Mouse (Mus musculus) testis, adult 10 weeks (tissue): ENCODE results near the gene Dcaf11. TPM values are rescaled to one million over a fixed set of nuclear protein-coding genes. Genes with fewer than 3 reads are reported as not detected.

Source experiments
- polyA plus RNA-seq: library from polyadenylated mRNA; stranded (reverse); fragments of 350-450 nt; fragmentation: Illumina TruSeq; extraction: RNeasy Lipid Tissue Mini Kit (QIAGEN cat#74804); gene quantifications from one replicate; pipeline ENCODE4 v1.2.3, GENCODE M21; 2014; ENCODE audit warnings: low read depth, low replicate concordance

Dcaf11 gene
- 14.7 TPM for polyA plus RNA-seq

DNA sequence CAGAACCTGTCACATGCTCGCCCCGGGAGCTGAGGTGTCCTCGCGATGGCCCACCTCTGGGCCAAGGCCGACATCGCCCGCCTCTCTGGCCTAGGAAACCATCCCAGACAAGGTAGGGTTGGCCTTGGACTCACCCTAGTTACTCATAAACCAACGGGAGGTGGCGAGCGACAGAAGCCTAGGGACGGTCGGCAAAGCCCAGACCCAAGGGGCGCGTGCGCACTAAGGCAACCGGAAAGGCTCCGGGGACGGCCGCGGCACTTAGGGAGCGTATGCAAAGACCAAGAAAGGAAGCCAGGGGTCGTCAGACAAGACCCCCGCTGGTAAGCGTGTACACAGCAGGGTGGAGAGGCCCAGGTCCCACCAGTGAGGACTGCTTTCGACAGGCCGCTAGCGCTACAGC is at the start of gene Dcaf11:
TSS of gene Dcaf11 (plus strand) at position 208 of the 403 bp plus-strand sequence.

GRCm38 (mm10) chr14:55510125-55510731 is 49.6 kb upstream of the Dcaf11 start, which contains the start of gene Cpne6:
Gene Cpne6 (plus strand): TSS chr14:55510445.

DNA sequence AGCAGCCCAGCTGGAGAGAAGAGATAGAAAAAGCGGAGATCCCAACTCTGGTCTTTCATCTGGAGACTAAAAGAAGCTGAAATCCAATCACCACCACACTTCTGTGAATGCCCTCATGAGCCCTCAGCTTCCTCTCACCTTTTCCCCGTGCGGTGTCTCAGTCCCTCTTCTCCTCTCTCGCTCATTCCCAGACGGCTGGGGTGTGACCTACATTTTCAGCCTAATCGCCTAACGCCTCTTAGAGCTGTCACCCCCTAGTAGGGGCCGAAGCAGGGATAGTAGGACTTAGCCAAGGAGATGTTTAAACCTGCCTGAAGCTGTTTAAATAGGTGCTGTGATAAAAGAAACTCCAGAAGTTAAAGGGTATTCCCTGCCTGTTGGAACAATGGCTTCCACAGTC is 35.0 kb upstream of the Dcaf11 start, which contains the start of gene Nrl:
TSS of gene Nrl (minus strand) at position 197 of the 400 bp plus-strand sequence.

DNA sequence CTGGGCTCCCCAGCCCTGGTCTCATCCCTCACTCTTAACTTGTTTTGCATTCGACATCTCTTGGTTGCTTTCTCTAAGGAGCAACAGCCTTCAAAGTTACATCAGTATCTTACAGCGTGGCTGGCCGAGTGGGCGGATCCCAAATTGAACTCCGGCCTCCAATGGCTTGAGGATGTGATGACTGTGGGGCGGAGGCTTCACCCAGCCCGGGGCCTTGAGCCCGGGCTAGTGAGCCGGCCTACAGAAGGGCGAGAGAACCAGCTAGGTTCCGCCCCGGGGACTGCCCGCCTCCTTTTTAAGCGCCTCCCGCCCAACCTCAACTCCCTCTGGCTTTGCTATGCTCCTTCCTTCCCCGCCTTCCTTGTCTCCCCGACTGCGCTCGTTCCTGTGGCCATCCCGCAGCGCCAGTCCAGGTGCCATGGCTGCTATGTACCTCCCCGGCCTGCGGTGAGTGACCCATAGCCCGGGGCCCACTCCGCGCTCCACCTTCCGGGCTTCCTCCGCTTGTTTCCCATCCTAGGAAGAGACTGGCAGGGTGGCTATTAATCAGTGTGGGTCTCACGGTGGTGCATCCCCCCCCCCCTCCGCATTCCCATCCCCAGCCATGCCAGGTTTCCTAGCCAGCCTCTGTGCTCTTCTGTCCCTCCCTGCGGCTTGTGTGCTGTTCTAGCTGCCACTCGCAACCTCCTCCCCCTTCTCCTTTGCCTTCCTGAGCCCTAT is 19.6 kb upstream of the Dcaf11 start, which contains the start of gene Pck2:
TSS of gene Pck2 (plus strand) at position 200 of the 720 bp plus-strand sequence.

DNA sequence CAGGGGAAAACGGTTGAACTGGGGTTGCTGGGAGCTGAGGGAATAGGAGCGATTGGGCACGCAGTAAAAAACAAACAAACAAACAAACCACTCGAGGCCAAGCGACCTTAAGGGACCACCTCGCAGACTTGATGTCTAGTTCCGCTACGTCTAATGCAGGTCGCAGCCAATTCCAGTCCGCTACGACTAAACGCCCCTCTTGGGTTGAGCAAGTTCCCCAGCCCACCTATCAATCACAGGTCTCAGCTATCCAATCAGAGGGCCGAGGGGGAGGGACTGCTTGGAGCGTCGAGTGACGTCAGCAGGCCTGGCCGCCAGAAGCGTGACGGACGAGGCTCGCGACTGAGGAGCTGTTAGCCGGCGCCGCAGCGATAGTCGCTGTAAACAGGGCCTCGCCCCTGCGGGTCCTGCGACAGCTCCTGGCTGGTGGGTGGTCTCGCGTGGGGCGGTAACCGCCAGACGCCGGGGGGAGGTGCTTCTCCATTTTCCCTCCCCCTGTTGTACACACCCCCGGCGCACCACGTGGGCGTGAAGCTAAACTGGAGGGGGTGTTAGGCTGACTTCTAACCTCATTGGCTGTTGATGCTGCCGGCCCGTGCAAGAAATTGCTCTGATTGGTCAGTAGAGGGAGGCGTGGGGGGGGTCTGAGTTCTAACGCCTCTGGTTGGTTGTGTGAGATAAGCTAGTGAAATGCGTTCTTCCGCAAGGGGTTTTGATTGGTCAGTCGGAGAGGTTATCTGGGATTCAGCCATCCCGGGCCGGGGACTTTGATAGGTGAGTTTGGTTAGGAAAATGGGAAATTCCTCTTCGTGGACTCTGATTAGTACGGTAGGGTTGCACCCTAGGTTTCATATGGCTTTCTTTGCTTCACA is 632 bp downstream of the Dcaf11 start, which contains the start of gene A730061H03Rik:
TSS of gene A730061H03Rik (minus strand) at position 205 of the 872 bp plus-strand sequence.

GRCm38 (mm10) chr14:55575302-55575701 is 15.5 kb downstream of the Dcaf11 start, which contains the start of gene Fitm1:
Gene Fitm1 (plus strand): TSS chr14:55575617.

DNA sequence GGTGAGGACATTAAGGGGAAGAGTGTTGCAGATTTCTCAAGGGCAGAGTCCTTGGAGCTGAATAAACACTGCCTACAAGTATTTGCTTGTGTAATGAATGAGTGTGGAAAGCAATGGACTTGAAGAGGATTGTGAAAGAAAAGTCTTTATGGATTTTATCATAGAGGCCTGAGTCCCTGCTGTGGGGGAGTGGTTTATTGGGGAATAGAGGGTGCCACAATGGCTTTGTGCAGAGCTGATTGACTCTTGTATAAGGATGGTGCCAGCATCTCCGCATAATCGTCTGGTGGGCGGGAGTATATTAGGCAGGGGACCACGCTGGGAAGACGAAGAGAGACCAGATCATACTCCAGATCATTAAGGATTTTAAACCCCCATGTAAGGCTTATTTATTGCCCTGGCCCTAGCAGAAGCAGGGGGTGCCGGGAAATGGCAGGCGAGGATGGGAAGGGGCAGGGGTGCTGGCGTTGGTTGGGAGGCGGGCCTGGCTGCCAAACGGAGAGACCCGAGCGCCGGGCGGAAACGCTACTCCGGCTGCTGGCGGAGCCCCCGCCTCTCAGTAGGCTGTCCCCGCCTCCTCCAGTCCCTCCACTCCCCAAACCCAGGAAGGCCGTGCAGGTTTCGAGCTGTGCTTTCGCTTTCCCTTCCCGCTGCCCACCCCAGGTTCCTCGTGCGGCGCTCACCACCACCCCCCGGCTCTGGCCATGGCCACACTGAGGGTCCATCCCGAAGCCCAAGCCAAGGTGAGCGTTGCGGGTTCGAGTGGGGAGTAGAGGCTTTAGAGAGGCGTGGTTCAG is 18.3 kb downstream of the Dcaf11 start, which contains the start of gene Psme1:
TSS of gene Psme1 (plus strand) at position 253 of the 797 bp plus-strand sequence.

DNA sequence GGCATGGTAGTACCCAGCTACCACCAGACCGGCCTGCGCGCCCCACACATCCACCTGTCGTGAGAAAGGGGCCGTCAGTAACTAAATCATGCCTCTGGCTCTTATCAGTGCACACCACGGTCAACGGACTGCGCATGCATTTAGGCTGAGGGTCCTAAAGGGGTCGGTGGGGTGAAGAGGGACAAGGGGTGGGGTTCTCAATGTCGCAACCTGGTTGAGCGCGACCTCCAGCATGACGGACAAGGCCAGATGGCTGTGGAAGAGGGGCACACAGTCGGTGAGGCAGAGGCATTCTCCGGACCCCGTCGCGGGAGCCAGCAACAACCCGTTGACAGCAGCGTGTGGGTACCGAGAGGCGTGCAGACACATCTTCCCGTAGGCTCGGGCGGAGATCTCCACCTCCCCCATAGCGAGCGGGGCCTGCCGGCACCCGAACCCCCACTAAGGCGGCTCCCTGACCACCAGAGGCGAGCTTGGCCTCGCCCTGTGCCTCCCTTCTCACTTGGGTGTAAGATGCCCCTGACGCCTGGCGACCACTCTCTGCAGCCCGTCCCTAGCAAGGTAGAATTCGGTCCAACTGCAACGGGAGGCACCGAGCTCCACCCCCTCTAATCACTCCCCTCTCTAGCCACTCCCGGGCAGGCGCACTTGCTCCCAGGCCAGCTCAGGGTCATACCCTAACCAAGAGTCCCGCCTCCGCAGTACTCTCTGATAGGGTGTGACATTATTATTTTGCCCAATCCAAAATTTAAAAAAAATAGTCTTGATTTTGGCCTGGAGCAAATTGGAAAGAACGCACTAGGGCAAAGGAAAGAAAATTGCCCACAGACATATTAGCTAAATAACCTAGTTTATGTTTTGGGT is 25.1 kb downstream of the Dcaf11 start, which contains the start of gene Emc9:
TSS of gene Emc9 (minus strand) at position 601 of the 864 bp plus-strand sequence.

DNA sequence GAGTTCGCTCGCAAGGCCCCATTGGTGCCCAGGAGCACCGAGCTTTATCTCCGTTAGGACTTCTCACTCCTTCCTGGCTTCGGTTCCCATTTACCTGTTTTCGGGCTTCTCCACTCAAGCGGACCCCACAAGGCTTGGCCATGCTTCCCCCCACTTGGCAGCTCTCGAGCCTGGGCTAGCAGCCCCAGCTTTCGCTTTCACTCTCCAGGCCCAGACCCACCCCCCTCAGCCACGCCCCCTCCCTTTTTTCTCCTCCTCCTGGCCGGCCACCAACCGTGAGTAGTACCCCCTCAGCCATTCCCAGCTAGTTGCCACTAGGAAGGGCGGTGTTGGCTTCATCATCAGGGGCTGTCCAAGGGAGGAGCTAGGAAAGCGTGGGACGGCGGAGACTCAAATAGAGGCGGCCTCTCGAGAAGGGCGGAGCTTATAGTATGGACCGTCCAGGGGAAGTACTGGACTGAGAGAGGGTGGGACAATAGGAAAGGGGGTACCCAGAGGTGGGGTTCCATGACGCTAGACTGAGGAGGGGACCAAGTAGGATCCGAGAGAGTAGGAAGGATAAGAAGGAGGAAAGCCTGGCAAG is 31.0 kb downstream of the Dcaf11 start, which contains the start of gene Psme2:
TSS of gene Psme2 (minus strand) at position 366 of the 583 bp plus-strand sequence.

GRCm38 (mm10) chr14:55591331-55591891 is 31.6 kb downstream of the Dcaf11 start, which contains the start of gene Rnf31:
Gene Rnf31 (plus strand): TSS chr14:55591708.

DNA sequence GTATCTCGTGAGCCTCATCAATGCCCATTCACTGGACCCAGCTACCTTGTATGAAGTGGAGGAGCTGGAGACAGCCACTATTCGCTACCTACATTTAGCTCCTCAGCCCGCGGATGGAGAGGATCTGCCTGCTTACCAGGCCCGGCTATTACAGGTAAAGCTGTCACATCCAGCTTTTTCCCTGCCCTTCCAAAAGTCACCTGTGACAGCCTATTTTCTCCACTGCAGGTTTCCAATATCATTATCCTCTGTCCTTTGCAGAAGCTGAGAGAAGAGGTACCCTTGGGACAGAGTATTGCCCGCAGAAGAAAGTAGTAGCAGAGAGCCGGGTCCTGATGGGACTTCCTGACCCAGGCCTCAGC is 43.4 kb downstream of the Dcaf11 start, which contains the start of gene Irf9:
TSS of gene Irf9 (plus strand) at position 301 of the 362 bp plus-strand sequence.

GRCm38 (mm10) chr14:55617822-55618221 is 58.0 kb downstream of the Dcaf11 start, which contains the start of gene Rec8:
Gene Rec8 (plus strand): TSS chr14:55618037.

Other genes starting within 250 kb of the Dcaf11 start
- gene Dhrs4, start 81.2 kb upstream of the Dcaf11 start, polyA plus RNA-seq, result 19.4 TPM
- gene Carmil3, start 69.4 kb upstream of the Dcaf11 start, polyA plus RNA-seq, result not detected
- not detected for gene Cpne6, start 49.6 kb upstream of the Dcaf11 start, polyA plus RNA-seq
- 0.11 TPM for gene Nrl, start 35.0 kb upstream of the Dcaf11 start, polyA plus RNA-seq
- gene Pck2, start 19.7 kb upstream of the Dcaf11 start, polyA plus RNA-seq, result 0.35 TPM
- gene A730061H03Rik, start 400 bp downstream of the Dcaf11 start, polyA plus RNA-seq, result not detected
- gene Fitm1, start 15.6 kb downstream of the Dcaf11 start, polyA plus RNA-seq, result not detected
- gene Psme1, start 18.1 kb downstream of the Dcaf11 start, polyA plus RNA-seq, result 25.6 TPM
- 2.7 TPM for gene Emc9, start 25.3 kb downstream of the Dcaf11 start, polyA plus RNA-seq
- 17.0 TPM for gene Psme2, start 31.1 kb downstream of the Dcaf11 start, polyA plus RNA-seq
- 2.1 TPM for gene Rnf31, start 31.7 kb downstream of the Dcaf11 start, polyA plus RNA-seq
- 2.6 TPM for gene Irf9, start 43.6 kb downstream of the Dcaf11 start, polyA plus RNA-seq
- gene Rec8, start 58.0 kb downstream of the Dcaf11 start, polyA plus RNA-seq, result 8.3 TPM
- gene Ipo4, start 76.0 kb downstream of the Dcaf11 start, polyA plus RNA-seq, result 67.7 TPM
- 1.6 TPM for gene Gm49378, start 77.9 kb downstream of the Dcaf11 start, polyA plus RNA-seq
- 5.9 TPM for gene Tm9sf1, start 83.8 kb downstream of the Dcaf11 start, polyA plus RNA-seq
- 45.9 TPM for gene Tssk4, start 90.2 kb downstream of the Dcaf11 start, polyA plus RNA-seq
- 4.4 TPM for gene Mdp1, start 100.5 kb downstream of the Dcaf11 start, polyA plus RNA-seq
- 54.2 TPM for gene Gmpr2, start 111.9 kb downstream of the Dcaf11 start, polyA plus RNA-seq
- 54.1 TPM for gene Nedd8, start 112.1 kb downstream of the Dcaf11 start, polyA plus RNA-seq
- 18.0 TPM for gene Tinf2, start 121.8 kb downstream of the Dcaf11 start, polyA plus RNA-seq
- gene Tgm1, start 153.9 kb downstream of the Dcaf11 start, polyA plus RNA-seq, result not detected
- gene Rabggta, start 162.3 kb downstream of the Dcaf11 start, polyA plus RNA-seq, result 0.35 TPM
- gene Dhrs1, start 185.7 kb downstream of the Dcaf11 start, polyA plus RNA-seq, result 45.7 TPM
- 53.9 TPM for gene Nop9, start 185.7 kb downstream of the Dcaf11 start, polyA plus RNA-seq
- not detected for gene Cideb, start 198.5 kb downstream of the Dcaf11 start, polyA plus RNA-seq
- not detected for gene Ltb4r2, start 201.4 kb downstream of the Dcaf11 start, polyA plus RNA-seq
- gene Ltb4r1, start 206.0 kb downstream of the Dcaf11 start, polyA plus RNA-seq, result not detected
- gene Adcy4, start 224.1 kb downstream of the Dcaf11 start, polyA plus RNA-seq, result 0.06 TPM
- 0.69 TPM for gene Ripk3, start 228.9 kb downstream of the Dcaf11 start, polyA plus RNA-seq